Mouse (Mus musculus) liver, postnatal 0 days (tissue): ENCODE results near the gene Mrps18a.

Experiments used
- CTCF ChIP-seq: sonication (generic); IDR thresholded peaks from 2 replicates; pipeline ENCODE4 v1.5.1; 2016; ENCODE audit warnings: antibody characterized with exemption, low read depth
- EP300 ChIP-seq: IDR thresholded peaks from 2 replicates; pipeline ENCODE4 v1.6.1; 2016; ENCODE audit warnings: antibody characterized with exemption, low read depth, mild to moderate bottlenecking

DNA sequence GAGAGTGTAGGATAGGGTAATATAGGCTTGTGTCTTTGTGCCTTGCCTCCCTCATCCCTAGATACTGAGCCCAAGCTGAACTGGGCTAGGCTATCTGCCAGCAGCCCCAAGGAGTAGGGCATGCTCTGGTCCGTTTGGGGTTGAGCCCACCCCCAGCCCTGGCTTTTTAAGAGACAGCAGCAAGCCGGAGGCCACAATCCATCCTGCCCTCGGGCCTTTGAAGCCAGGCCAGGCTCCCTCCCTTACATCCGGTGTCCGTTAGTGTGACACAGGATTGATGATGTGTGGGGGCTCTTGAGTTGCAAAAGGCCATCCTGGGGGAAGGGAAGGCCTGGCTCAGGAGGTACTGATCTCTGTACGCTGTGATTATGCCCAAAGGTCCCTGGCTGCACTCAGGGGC is 15.8 kb downstream of the Mrps18a start:
- TF ChIP-seq CTCF (no peak), EP300 (no peak)
